Mouse (Mus musculus) heart, adult 2 months (tissue): ENCODE measurements around the gene Pex12.

Experiments
- CTCF ChIP-seq: fragments of 200-600 bp; IDR thresholded peaks from 2 replicates; pipeline ENCODE4 v1.8.1; 2022; ENCODE audit warnings: antibody characterized with exemption, mild to moderate bottlenecking, moderate library complexity
- POLR2A ChIP-seq: fragments of 200-500 bp; IDR thresholded peaks from 2 replicates; pipeline ENCODE4 v1.6.1; 2011; ENCODE audit warnings: mild to moderate bottlenecking, low read depth, low read length, control low read depth; ENCODE audit not compliant: insufficient read depth

DNA sequence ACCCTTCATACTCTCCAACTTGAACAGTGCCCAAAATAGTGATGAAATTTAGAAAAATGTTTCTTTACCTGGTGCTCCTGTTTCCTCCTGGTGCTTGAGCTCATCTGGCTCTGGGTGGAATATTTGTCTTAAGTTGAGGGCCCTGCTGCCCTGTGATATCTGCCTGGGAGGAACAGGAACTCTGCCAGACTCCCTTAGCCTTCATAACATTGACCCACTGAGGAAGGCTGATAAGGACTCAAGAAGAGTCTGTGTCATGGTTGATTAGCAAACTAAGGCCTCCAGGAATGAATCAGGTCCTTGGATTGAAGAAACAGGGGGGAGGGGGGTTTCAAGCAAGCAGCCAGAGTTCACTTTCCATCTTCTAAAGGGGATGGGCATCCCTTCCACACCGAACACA lies 15.8 kb downstream of the Pex12 start, which contains the start of gene Slfn14:
- TF ChIP-seq CTCF = no peak
- TF ChIP-seq POLR2A = no peak
